Mouse (Mus musculus) ES-E14 (cell line): ENCODE measurements at regions not wholly inside any gene's neighbourhood (a gene's known extent, or its start where the extent isn't known, plus 50 kb on each side); places are given as distances from the start of the nearest gene placed in this dataset.

Experiments
- DNase-seq: peaks from one replicate; pipeline ENCODE4 v3.0.0-alpha.2; 2013; ENCODE audit warnings: low read depth, low spot score
- H3K27ac ChIP-seq: 2 replicates; pipeline ENCODE4 v1.5.1; 2012; ENCODE audit warnings: low read depth, mild to moderate bottlenecking, low read length, moderate library complexity, mixed read lengths; ENCODE audit not compliant: poor library complexity, insufficient read depth, severe bottlenecking
- H3K36me3 ChIP-seq: 2 replicates; pipeline ENCODE4 v1.6.1; 2012; ENCODE audit warnings: mild to moderate bottlenecking, low read length, moderate library complexity, mixed read lengths; ENCODE audit not compliant: control insufficient read depth, poor library complexity, insufficient read depth, severe bottlenecking
- H3K4me1 ChIP-seq, 2 experiments: fragments of 150-350 bp in 1 of 2; sonication (generic) in 1 of 2; 2 replicates each; pipeline ENCODE4 v1.6.1; 2012; ENCODE audit warnings: low read length in 2 of 2, mild to moderate bottlenecking in 1 of 2, mixed read lengths in 1 of 2; ENCODE audit not compliant: control insufficient read depth in 2 of 2, insufficient read depth in 2 of 2, poor library complexity in 1 of 2
- H3K4me3 ChIP-seq, 2 experiments: fragments of 150-350 bp in 1 of 2; sonication (generic) in 1 of 2; 2 replicates each; pipeline ENCODE4 v1.5.1; 2012; ENCODE audit warnings: low read length in 2 of 2, low read depth in 1 of 2, mild to moderate bottlenecking in 1 of 2, mixed read lengths in 1 of 2; ENCODE audit not compliant: insufficient read depth in 1 of 2, poor library complexity in 1 of 2, severe bottlenecking in 1 of 2
- H3K9ac ChIP-seq: 2 replicates; pipeline ENCODE4 v1.6.1; 2012; ENCODE audit warnings: low read depth, mild to moderate bottlenecking, low read length, mixed read lengths; ENCODE audit not compliant: poor library complexity, insufficient read depth, severe bottlenecking
- H3K9me3 ChIP-seq: fragments of 150-350 bp; sonication (generic); 2 replicates; pipeline ENCODE4 v1.6.1; 2012; ENCODE audit warnings: low read depth, mild to moderate bottlenecking, low read length; ENCODE audit not compliant: control insufficient read depth, insufficient read depth
- CHD2 ChIP-seq: IDR thresholded peaks from 2 replicates; pipeline ENCODE4 v1.6.1; 2014; ENCODE audit warnings: mild to moderate bottlenecking, low read depth, low read length, inconsistent platforms
- HCFC1 ChIP-seq: IDR thresholded peaks from 2 replicates; pipeline ENCODE4 v1.6.1; 2012; ENCODE audit warnings: low read length, inconsistent platforms, borderline replicate concordance; ENCODE audit not compliant: insufficient read depth
- MAFK ChIP-seq: IDR thresholded peaks from 2 replicates; pipeline ENCODE4 v1.6.1; 2014; ENCODE audit warnings: mild to moderate bottlenecking, low read depth, low read length, inconsistent platforms; ENCODE audit not compliant: insufficient read depth
- ZC3H11A ChIP-seq: IDR thresholded peaks from 2 replicates; pipeline ENCODE4 v1.6.1; 2012; ENCODE audit warnings: low read depth, mild to moderate bottlenecking, inconsistent platforms, low read length, borderline replicate concordance
- ZNF384 ChIP-seq: IDR thresholded peaks from 2 replicates; pipeline ENCODE4 v1.6.1; 2012; ENCODE audit warnings: low read depth, low read length, inconsistent platforms
- in situ Hi-C, 2 experiments: fragments of 600-800 bp; cut with MboI; formaldehyde crosslinking; loops; one replicate each; pipeline ENCODE4 v1.15.1; 2025; ENCODE audit warnings: low sequenced_read_pairs in 2 of 2, inconsistent platforms in 1 of 2; ENCODE audit not compliant: unreplicated experiment in 2 of 2

DNA sequence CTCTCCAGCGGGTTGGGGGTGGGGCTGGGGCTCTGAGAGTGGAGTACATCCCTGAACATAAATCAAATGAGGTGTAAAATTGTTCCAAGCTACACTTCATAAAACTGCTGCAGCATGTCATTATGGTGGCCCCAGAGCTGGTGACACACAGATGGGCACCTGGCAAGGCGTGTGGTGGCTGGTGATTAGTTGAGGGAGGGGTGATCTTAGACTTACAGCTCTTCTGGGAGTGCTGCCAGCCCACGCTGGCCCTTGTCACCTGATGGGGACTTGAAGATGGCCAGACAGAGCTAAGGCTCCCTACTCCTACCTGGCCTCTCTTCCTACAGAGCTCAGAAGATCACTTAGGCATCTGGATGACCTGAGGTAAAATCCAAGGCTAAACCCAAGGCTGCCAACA, 76.6 kb upstream of the Smad3 start:
- DNase-seq = no peak
- Histone ChIP-seq H3K36me3 (no peaks in the 10 kb centered on the region), H3K9me3 (no peaks in the 10 kb centered on the region), H3K9ac (no peak overlapping the region), H3K4me1 (0 out of 4 replicates have a peak, but pooled peaks cover 0 to 2% of the 10 kb centered on the region in 2 experiments), H3K4me3 (no peak overlapping the region), H3K27ac (no peak overlapping the region)
- no peak for TF ChIP-seq ZNF384
- TF ChIP-seq ZC3H11A = no peak
- TF ChIP-seq CHD2 = no peak
- no peak for TF ChIP-seq HCFC1
- no peak for TF ChIP-seq MAFK
- in situ Hi-C loops = loop anchor here (25.0 kb wide), 2 partner anchors 197 to 697 kb away; partner anchors contain the start of gene Skor1 (in 1 of the 2)

- Histone ChIP-seq H3K4me3 (no peak overlapping the region), H3K36me3 (no peaks in the 10 kb centered on the region), H3K9me3 (no peaks in the 10 kb centered on the region), H3K9ac (no peak overlapping the region), H3K27ac (no peak overlapping the region), H3K4me1 (no peaks in the 10 kb centered on the region)
- TF ChIP-seq CHD2 (no peak), HCFC1 (no peak), MAFK (no peak), ZC3H11A (no peak)
- in situ Hi-C loops = no loop called here
- DNase-seq = no peak
Measured at GRCm38 (mm10) chr9:63818163-63818562, 60.4 kb upstream of the Smad3 start.

DNA sequence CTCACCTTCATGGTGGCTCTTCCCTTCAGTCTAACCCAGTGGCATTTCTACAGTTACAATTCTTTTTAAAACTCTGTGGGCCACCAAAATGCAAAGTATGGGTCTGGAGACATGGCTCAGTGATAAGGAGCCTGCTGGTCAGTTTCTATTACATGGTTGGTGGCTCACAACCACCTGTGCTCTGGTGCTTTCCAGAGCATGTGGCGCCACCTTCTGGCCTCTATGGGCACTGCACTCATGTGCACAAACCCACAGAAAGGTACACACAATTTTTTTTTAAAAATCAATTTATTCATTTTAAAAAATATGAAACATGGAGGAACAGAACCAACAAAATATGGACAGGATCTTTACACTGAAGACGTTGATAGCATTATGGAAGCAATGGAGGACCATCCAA, 58.7 kb upstream of the Smad3 start:
- Histone ChIP-seq H3K36me3 (no peaks in the 10 kb centered on the region), H3K4me3 (no peak overlapping the region), H3K9ac (no peak overlapping the region), H3K27ac (no peak overlapping the region), H3K4me1 (no peaks in the 10 kb centered on the region), H3K9me3 (no peaks in the 10 kb centered on the region)
- no peak for DNase-seq
- TF ChIP-seq ZC3H11A (peak; percentile 66), ZNF384 (peak; percentile 64), HCFC1 (no peak)
- in situ Hi-C loops = no loop called here

GRCm38 (mm10) chr9:63809901-63810587, 52.2 kb upstream of the Smad3 start:
- Histone ChIP-seq H3K9ac (no peak overlapping the region), H3K27ac (no peak overlapping the region), H3K4me1 (no peaks in the 10 kb centered on the region), H3K4me3 (no peak overlapping the region), H3K36me3 (no peaks in the 10 kb centered on the region), H3K9me3 (no peaks in the 10 kb centered on the region)
- TF ChIP-seq ZNF384 (no peak), HCFC1 (no peak), ZC3H11A (no peak), MAFK (no peak), CHD2 (no peak)
- no peak for DNase-seq
- in situ Hi-C loops = no loop called here
